Comparison of ENCODE assay signal across 19 mouse cellular contexts in genomic region chr6:72866232-72866631, GRCm38 (mm10). TPM values are rescaled to one million over a fixed set of nuclear protein-coding genes. Genes with fewer than 3 reads are reported as not detected.
DNase-seq lines count a peak whose midpoint lies in the region; ATAC-seq and TF ChIP-seq lines count a peak whose summit lies in the region.
"Had no signal": no experiment of that assay in that cellular context is flagged by ENCODE, and none has a peak within 500 bp of the region (broad histone marks: within the 10 kb centered on the region; RNA-seq: fewer than 3 reads in every experiment).

No protein-coding gene starts in this region.

- no peaks in the 10 kb centered on the region for H3K27me3 ChIP-seq in liver, adult 2 months (ENCODE audit: control insufficient read depth, insufficient read depth, low read length)
- no peaks in the 10 kb centered on the region for H3K27me3 ChIP-seq in lung, postnatal 0 days (replicated peaks; ENCODE audit: insufficient read depth, low read length)
- H3K27me3 ChIP-seq: heart, embryonic 15.5 days had no signal

- TF ChIP-seq POLR2A in liver, adult 2 months (IDR thresholded peaks at IDR 0.05; ENCODE audit: extremely low read depth, insufficient read depth, low read length), result no peak
- TF ChIP-seq POLR2A in lung, adult 2 months (IDR thresholded peaks at IDR 0.05; ENCODE audit: borderline replicate concordance, extremely low read depth, low read depth, low read length), result no peak

- H3K36me3 ChIP-seq in liver, adult 2 months (ENCODE audit: control insufficient read depth, insufficient read depth, low read length), result peaks cover 4% of the 10 kb centered on the region
- H3K36me3 ChIP-seq in lung, postnatal 0 days (ENCODE audit: insufficient read depth, low read length), result no peaks in the 10 kb centered on the region
- H3K36me3 ChIP-seq: heart, embryonic 15.5 days had no signal

- ATAC-seq in lung, postnatal 0 days, result no peak
- ATAC-seq: forebrain, embryonic 14.5 days had no signal

- TF ChIP-seq CTCF in liver, adult 2 months (IDR thresholded peaks at IDR 0.05; ENCODE audit: low read depth, low read length), result no peak
- no peak for TF ChIP-seq CTCF in lung, postnatal 0 days (IDR thresholded peaks at IDR 0.05)
- TF ChIP-seq CTCF in lung, adult 2 months (IDR thresholded peaks at IDR 0.05; ENCODE audit: insufficient read depth, low read length), result no peak

- peak overlapping the region; percentile 59 for H3K27ac ChIP-seq in liver, adult 2 months (replicated peaks; ENCODE audit: insufficient read depth, low read depth, low read length)
- no peak overlapping the region for H3K27ac ChIP-seq in lung, postnatal 0 days (ENCODE audit: low read length)
- H3K27ac ChIP-seq: embryonic facial prominence, embryonic 10.5 days; forebrain, embryonic 10.5 days; heart, adult 2 months; heart, embryonic 15.5 days; hindbrain, embryonic 10.5 days; hindbrain, embryonic 14.5 days had no signal

- TF ChIP-seq EP300 in lung, postnatal 0 days (IDR thresholded peaks at IDR 0.05), result no peak

- H3K4me1 ChIP-seq in liver, adult 2 months (ENCODE audit: control insufficient read depth, insufficient read depth, low read length), result peaks cover 36% of the 10 kb centered on the region
- H3K4me1 ChIP-seq in lung, postnatal 0 days (ENCODE audit: insufficient read depth, low read depth, low read length), result peaks cover 31% of the 10 kb centered on the region
- peaks cover 27% of the 10 kb centered on the region for H3K4me1 ChIP-seq in lung, adult 2 months (ENCODE audit: control insufficient read depth, insufficient read depth, low read length)

- no peak overlapping the region for H3K9ac ChIP-seq in liver, adult 2 months (ENCODE audit: low read depth, low read length)
- no peak overlapping the region for H3K9ac ChIP-seq in lung, postnatal 0 days (replicated peaks; ENCODE audit: low read depth)
- H3K9ac ChIP-seq: heart, embryonic 15.5 days; hindbrain, embryonic 14.5 days had no signal

- H3K4me3 ChIP-seq in liver, adult 2 months (ENCODE audit: insufficient read depth, low read depth, low read length), result no peak overlapping the region
- no peak overlapping the region for H3K4me3 ChIP-seq in lung, postnatal 0 days (ENCODE audit: low read depth, low read length)
- H3K4me3 ChIP-seq in lung, adult 2 months (replicated peaks; ENCODE audit: extremely low read depth, low read depth, low read length), result no peak overlapping the region
- H3K4me3 ChIP-seq: embryonic facial prominence, embryonic 10.5 days; forebrain, embryonic 10.5 days; heart, adult 2 months; heart, embryonic 15.5 days; hindbrain, embryonic 10.5 days had no signal

- peak; percentile 87 for DNase-seq in liver, adult 2 months (ENCODE audit: extremely low read depth, low read depth, low spot score)
- no peak for DNase-seq in liver
- DNase-seq in lung, postnatal 0 days (ENCODE audit: low spot score), result peak; percentile 44
- no peak for DNase-seq in lung, adult 2 months
- peak; percentile 26 for DNase-seq in fat pad, adult 2 months (ENCODE audit: extremely low read depth, low read depth, low spot score)
- no peak for DNase-seq in left cerebral cortex, adult 8-10 months (ENCODE audit: low spot score in 2 of 2)
- no peak for DNase-seq in cerebellum, adult 9-10 months
- DNase-seq: adrenal gland, adult 8-10 months; cerebellum, adult 18-20 months; cerebellum, postnatal 10 days; gastrocnemius, postnatal 10 days; heart, adult 2 months had no signal

- peaks cover 56% of the 10 kb centered on the region for H3K79me2 ChIP-seq in liver, adult 2 months (ENCODE audit: control insufficient read depth, insufficient read depth, low read length)

- no peaks in the 10 kb centered on the region for H3K9me3 ChIP-seq in lung, postnatal 0 days (ENCODE audit: low read length)
- H3K9me3 ChIP-seq: embryonic facial prominence, embryonic 10.5 days; forebrain, embryonic 10.5 days; heart, embryonic 15.5 days; hindbrain, embryonic 10.5 days had no signal

- 7% methylated on average over 2 of the region's 2 CpGs for WGBS in liver, adult 2 months
- WGBS in lung, postnatal 0 days, result 18% methylated on average over 2 of the region's 2 CpGs
- WGBS in lung, adult 2 months, result 32% methylated on average over 2 of the region's 2 CpGs

- H3K4me2 ChIP-seq in lung, postnatal 0 days (replicated peaks; ENCODE audit: low read depth, low read length), result no peak overlapping the region
- H3K4me2 ChIP-seq: heart, embryonic 11.5 days; heart, embryonic 15.5 days; hindbrain, embryonic 14.5 days had no signal

RNA-seq across cellular contexts. Expression of gene Kcmf1, which starts 33.5 kb away (rescaled TPM):
- total RNA-seq in liver, adult 2 months (2014; rRNA removed), result 38.6 and 56.6 TPM in 2 replicates
- 92.0 and 107 TPM in 2 replicates for polyA plus RNA-seq in liver, adult 2 months (2012; rRNA removed)
- 43.0 and 47.6 TPM in 2 replicates for polyA plus RNA-seq in lung, postnatal 0 days (2015; fragmentation: Nextera tagmentation; extraction: Ambion mirVana)
- 108 and 150 TPM in 2 replicates for polyA plus RNA-seq in lung, adult 2 months (2012; rRNA removed)
- 10 to 100 TPM; 66.2 to 67.2 (median 67.1) TPM for total RNA-seq in left cerebral cortex, adult 8-10 months (2022)

Comparison
In these comparisons a context has a peak if more than half of its experiments do, and no peak if none do; other contexts are left out.
1. DNase-seq: peak in liver, adult 2 months (single experiment), lung, postnatal 0 days (single experiment) and fat pad, adult 2 months (single experiment); none in liver (single experiment), lung, adult 2 months (single experiment), left cerebral cortex, adult 8-10 months (0 of 2) and cerebellum, adult 9-10 months (single experiment).